In genomic region chr1:155812581-155813499, GRCm38 (mm10) we compare ENCODE assay signal across 8 mouse cellular contexts. TPM values are rescaled to one million over a fixed set of nuclear protein-coding genes. Genes with fewer than 3 reads are reported as not detected.
A peak's percentile ranks its signal among the peaks of the same experiment; 100 is the strongest.
DNase-seq lines count a peak whose midpoint lies in the region; ATAC-seq and TF ChIP-seq lines count a peak whose summit lies in the region.

Qsox1 (minus strand) TSS chr1:155812889.

- H3K9ac ChIP-seq in hindbrain, postnatal 0 days (replicated peaks; ENCODE audit: low read length): peak within 1 kb of the TSS; percentile 67

- H3K4me2 ChIP-seq in hindbrain, postnatal 0 days (ENCODE audit: low read depth, low read length): peak within 1 kb of the TSS; percentile 76

- H3K4me1 ChIP-seq in hindbrain, postnatal 0 days (ENCODE audit: insufficient read depth, low read length): 0 out of 2 replicates have a peak, but pooled peaks cover 14% of the 10 kb centered on the region

- intact Hi-C loops in gastrocnemius, adult 2 months (cut with DNase I): no loop called here
- intact Hi-C loops in left cerebral cortex, adult 2 months (cut with DNase I): no loop called here

- H3K27ac ChIP-seq in gastrocnemius, adult 2 months: peak within 1 kb of the TSS; percentile 90
- H3K27ac ChIP-seq in hindbrain, postnatal 0 days: peak within 1 kb of the TSS; percentile 69
- peak within 1 kb of the TSS; percentile 73 for H3K27ac ChIP-seq in left cerebral cortex, adult 2 months

- peak within 1 kb of the TSS; percentile 93 for H3K4me3 ChIP-seq in gastrocnemius, adult 2 months
- peak within 1 kb of the TSS; percentile 70 for H3K4me3 ChIP-seq in hindbrain, postnatal 0 days (ENCODE audit: low read length)
- H3K4me3 ChIP-seq in left cerebral cortex, adult 2 months: peak within 1 kb of the TSS; percentile 93

- ATAC-seq in hindbrain, postnatal 0 days: peak; percentile 92
- peak; percentile 88 for ATAC-seq in megakaryocyte, adult 5-6 weeks (ENCODE audit: poor library complexity, severe bottlenecking)

- peak; percentile 58 for DNase-seq in WW6 (ENCODE audit: low read depth, low spot score)
- DNase-seq in cerebellum, postnatal 4 days (ENCODE audit: low spot score in 2 of 2): peak; percentile 52 to 81
- DNase-seq in gastrocnemius, adult 2 months: peak; percentile 91
- DNase-seq in hindbrain, postnatal 0 days (ENCODE audit: low spot score): peak; percentile 91
- peak; percentile 79 to 82 for DNase-seq in left cerebral cortex, adult 2 months (ENCODE audit: extremely low spot score in 1 of 2, low spot score in 2 of 2)
- DNase-seq in right cerebral cortex, adult 2 months (ENCODE audit: low spot score in 2 of 2): peak; percentile 74 to 82
- peak; percentile 88 for DNase-seq in urinary bladder, postnatal 14 days (ENCODE audit: low spot score)

- no peak for TF ChIP-seq CTCF in gastrocnemius, adult 2 months (IDR thresholded peaks at IDR 0.05)
- TF ChIP-seq CTCF in hindbrain, postnatal 0 days (IDR thresholded peaks at IDR 0.05; ENCODE audit: low read depth): no peak
- no peak for TF ChIP-seq CTCF in left cerebral cortex, adult 2 months (IDR thresholded peaks at IDR 0.05)

- WGBS in hindbrain, postnatal 0 days: under 1% methylated on average over 67 of the region's 67 CpGs

- no peaks in the 10 kb centered on the region for H3K27me3 ChIP-seq in hindbrain, postnatal 0 days (ENCODE audit: insufficient read depth, low read length)

- no peaks in the 10 kb centered on the region; the same call in 1 of the 2 replicates for H3K36me3 ChIP-seq in hindbrain, postnatal 0 days (ENCODE audit: insufficient read depth, low read length)

- no peaks in the 10 kb centered on the region for H3K9me3 ChIP-seq in hindbrain, postnatal 0 days (ENCODE audit: low read length)

RNA-seq across cellular contexts. Expression of gene Qsox1, which starts in this region (rescaled TPM):
- 10 to 100 TPM; 21.7 to 22.0 TPM for total RNA-seq in gastrocnemius, adult 2 months (2021)
- total RNA-seq in hindbrain, postnatal 0 days (2014; rRNA removed): 37.7 and 42.8 TPM in 2 replicates
- polyA plus RNA-seq in hindbrain, postnatal 0 days (2015; fragmentation: Nextera tagmentation; extraction: Ambion mirVana): 25.2 and 26.2 TPM in 2 replicates
- total RNA-seq in left cerebral cortex, adult 2 months (2021): 10 to 100 TPM; 28.2 to 32.2 TPM
- 13.5 and 13.7 TPM in 2 replicates for total RNA-seq in megakaryocyte, adult 5-6 weeks (2015)
- 15.4 and 17.5 TPM in 2 replicates for total RNA-seq in megakaryocyte, adult 5-6 weeks (2017)

Comparison
In these comparisons a context has a peak if more than half of its experiments do, and no peak if none do; other contexts are left out.
1. Peak in every context shown above with its lines: DNase-seq, ATAC-seq, H3K4me3 ChIP-seq and H3K27ac ChIP-seq.